19 mouse cellular contexts compared by ENCODE assay signal in genomic region chr16:32401335-32401965, GRCm38 (mm10). TPM values are rescaled to one million over a fixed set of nuclear protein-coding genes. Genes with fewer than 3 reads are reported as not detected.
DNase-seq lines count a peak whose midpoint lies in the region; ATAC-seq and TF ChIP-seq lines count a peak whose summit lies in the region.
"Had no signal": no experiment of that assay in that cellular context is flagged by ENCODE, and none has a peak within 500 bp of the region (broad histone marks: within the 10 kb centered on the region; RNA-seq: fewer than 3 reads in every experiment).

No protein-coding gene starts in this region.

- no peak for TF ChIP-seq EP300 in liver, postnatal 0 days (IDR thresholded peaks at IDR 0.05; ENCODE audit: low read depth)

- H3K9me3 ChIP-seq in liver, postnatal 0 days (ENCODE audit: low read length): no peaks in the 10 kb centered on the region
- H3K9me3 ChIP-seq in heart, embryonic 12.5 days (replicated peaks): no peaks in the 10 kb centered on the region
- H3K9me3 ChIP-seq: heart, embryonic 15.5 days; hindbrain, embryonic 15.5 days; limb, embryonic 12.5 days had no signal

- H3K27me3 ChIP-seq in liver, postnatal 0 days (ENCODE audit: insufficient read depth, low read length): no peaks in the 10 kb centered on the region
- no peaks in the 10 kb centered on the region for H3K27me3 ChIP-seq in heart, embryonic 12.5 days (replicated peaks)
- H3K27me3 ChIP-seq: heart, embryonic 15.5 days; hindbrain, embryonic 15.5 days; limb, embryonic 12.5 days had no signal

- no peak for ATAC-seq in liver, postnatal 0 days
- ATAC-seq in monocyte, adult 5-6 weeks (replicated peaks; ENCODE audit: insufficient number of reproducible peaks, low FRiP score, low TSS enrichment, poor library complexity, severe bottlenecking): peak; percentile 94
- no peak for ATAC-seq in cerebellum, adult (ENCODE audit: insufficient number of reproducible peaks, low FRiP score, low TSS enrichment)
- no peak for ATAC-seq in heart, embryonic 12.5 days (ENCODE audit: insufficient number of reproducible peaks, low FRiP score)
- ATAC-seq: forebrain, embryonic 16.5 days had no signal

- no peak for TF ChIP-seq CTCF in liver, postnatal 0 days (IDR thresholded peaks at IDR 0.05; ENCODE audit: low read depth)

- intact Hi-C loops in gastrocnemius, postnatal 36 days (cut with DNase I): no loop called here

- H3K4me2 ChIP-seq in liver, postnatal 0 days (ENCODE audit: low read depth, low read length): no peak overlapping the region
- no peak overlapping the region for H3K4me2 ChIP-seq in heart, embryonic 12.5 days
- H3K4me2 ChIP-seq: heart, embryonic 15.5 days; hindbrain, embryonic 15.5 days; limb, embryonic 12.5 days had no signal

- no peak overlapping the region for H3K4me3 ChIP-seq in liver, postnatal 0 days (ENCODE audit: low read depth, low read length)
- no peak overlapping the region for H3K4me3 ChIP-seq in heart, embryonic 12.5 days
- H3K4me3 ChIP-seq: heart, embryonic 15.5 days; hindbrain, embryonic 15.5 days; limb, embryonic 12.5 days had no signal

- H3K36me3 ChIP-seq in liver, postnatal 0 days (replicated peaks; ENCODE audit: insufficient read depth, low read length): no peaks in the 10 kb centered on the region
- no peaks in the 10 kb centered on the region for H3K36me3 ChIP-seq in heart, embryonic 12.5 days
- H3K36me3 ChIP-seq: heart, embryonic 15.5 days; hindbrain, embryonic 15.5 days; limb, embryonic 12.5 days had no signal

- peak; percentile 21 for DNase-seq in liver, postnatal 0 days
- no peak for DNase-seq in liver
- peak; percentile 64 for DNase-seq in 3T3-L1 (ENCODE audit: low read depth, low spot score)
- peak; percentile 65 for DNase-seq in NIH3T3 (ENCODE audit: low read depth)
- DNase-seq in gastrocnemius, postnatal 36 days: no peak
- DNase-seq: adrenal gland, postnatal 25 days; cerebellum, adult 11-12 months; gastrocnemius, postnatal 10 days; layer of hippocampus, postnatal 36 days; right cerebral cortex, postnatal 25 days had no signal

- 54% methylated on average over 9 of the region's 9 CpGs for WGBS in liver, postnatal 0 days (ENCODE audit: insufficient replicate concordance)
- WGBS in heart, embryonic 12.5 days: 74% methylated on average over 9 of the region's 9 CpGs

- no peak overlapping the region for H3K9ac ChIP-seq in liver, postnatal 0 days (replicated peaks)
- no peak overlapping the region for H3K9ac ChIP-seq in heart, embryonic 12.5 days
- H3K9ac ChIP-seq: heart, embryonic 15.5 days; hindbrain, embryonic 15.5 days; limb, embryonic 12.5 days had no signal

- H3K4me1 ChIP-seq in liver, postnatal 0 days (ENCODE audit: insufficient read depth): no peaks in the 10 kb centered on the region
- peaks cover 6% of the 10 kb centered on the region; the same call in 1 of the 2 replicates for H3K4me1 ChIP-seq in heart, embryonic 12.5 days (replicated peaks)
- H3K4me1 ChIP-seq: heart, embryonic 15.5 days; hindbrain, embryonic 15.5 days had no signal

- no peak overlapping the region for H3K27ac ChIP-seq in liver, postnatal 0 days (ENCODE audit: low read depth)
- H3K27ac ChIP-seq in heart, embryonic 12.5 days (ENCODE audit: poor library complexity, severe bottlenecking): no peak overlapping the region
- H3K27ac ChIP-seq: heart, embryonic 15.5 days; hindbrain, embryonic 15.5 days; kidney, postnatal 0 days; limb, embryonic 12.5 days had no signal

RNA-seq across cellular contexts. Expression of gene Tm4sf19, which starts 1.1 kb away (rescaled TPM):
- not detected in 2 replicates for polyA plus RNA-seq in liver, postnatal 0 days (2015; fragmentation: Nextera tagmentation; extraction: Ambion mirVana)
- not detected in 3 replicates for total RNA-seq in monocyte, adult 5-6 weeks (2017)
- not detected for total RNA-seq in gastrocnemius, postnatal 36 days (2021)
- not detected in 2 replicates for polyA plus RNA-seq in heart, embryonic 12.5 days (2016; fragmentation: Nextera tagmentation; extraction: Ambion mirVana)
- total RNA-seq: adrenal gland, postnatal 25 days had no signal
- polyA plus RNA-seq: forebrain, embryonic 16.5 days; heart, embryonic 15.5 days; hindbrain, embryonic 15.5 days; kidney, postnatal 0 days; limb, embryonic 12.5 days; lung, embryonic 16.5 days had no signal

RNA-seq across cellular contexts. Expression of gene Tctex1d2, which starts 18.1 kb away (rescaled TPM):
- 6.6 and 6.9 TPM in 2 replicates for polyA plus RNA-seq in liver, postnatal 0 days (2015; fragmentation: Nextera tagmentation; extraction: Ambion mirVana)
- total RNA-seq in monocyte, adult 5-6 weeks (2017): 5.4 to 18.0 TPM (median 16.4 TPM) in 3 replicates
- total RNA-seq in gastrocnemius, postnatal 36 days (2021): 1 to 10 TPM; 3.3 to 4.8 TPM
- polyA plus RNA-seq in heart, embryonic 12.5 days (2016; fragmentation: Nextera tagmentation; extraction: Ambion mirVana): 21.6 and 27.1 TPM in 2 replicates

RNA-seq across cellular contexts. Expression of gene Pcyt1a, which starts 29.3 kb away (rescaled TPM):
- 25.4 and 32.9 TPM in 2 replicates for polyA plus RNA-seq in liver, postnatal 0 days (2015; fragmentation: Nextera tagmentation; extraction: Ambion mirVana)
- 58.4 to 78.2 TPM (median 76.1 TPM) in 3 replicates for total RNA-seq in monocyte, adult 5-6 weeks (2017)
- 100 to 1,000 TPM; 105 to 121 TPM for total RNA-seq in gastrocnemius, postnatal 36 days (2021)
- 43.2 and 48.9 TPM in 2 replicates for polyA plus RNA-seq in heart, embryonic 12.5 days (2016; fragmentation: Nextera tagmentation; extraction: Ambion mirVana)

Comparison
In these comparisons a context has a peak if more than half of its experiments do, and no peak if none do; other contexts are left out.
1. DNase-seq: peak in liver, postnatal 0 days (single experiment), 3T3-L1 (single experiment) and NIH3T3 (single experiment); none in liver (single experiment) and gastrocnemius, postnatal 36 days (0 of 2).